Mouse (Mus musculus) lung, postnatal 36 days (tissue): ENCODE measurements around the gene Pemt.

ENCODE experiments used
- DNase-seq: peaks from one replicate; pipeline ENCODE4 v3.0.0; 2022; ENCODE audit warnings: mixed read lengths

Gene Pemt

DNA sequence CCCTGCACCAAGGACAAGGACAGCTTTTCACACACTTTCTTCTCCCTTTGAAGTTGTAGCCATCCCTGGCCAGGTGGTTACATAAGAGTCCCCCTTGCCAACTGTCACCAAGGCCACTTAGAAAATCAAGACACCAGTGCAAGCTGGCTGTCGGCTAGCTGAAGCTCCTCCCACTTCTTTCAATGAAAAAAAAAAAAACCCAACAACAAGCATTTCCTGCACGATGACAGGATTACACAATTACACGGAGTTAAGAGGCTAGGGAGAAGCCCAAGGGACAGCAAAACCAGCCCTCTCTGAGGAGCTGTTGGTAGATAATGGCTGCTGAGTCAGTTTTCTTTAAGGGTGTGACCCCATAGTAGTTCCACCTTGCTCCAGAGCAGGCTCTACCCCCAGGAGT is 104.9 kb downstream of the Pemt start:
- peak; percentile 63 for DNase-seq

DNA sequence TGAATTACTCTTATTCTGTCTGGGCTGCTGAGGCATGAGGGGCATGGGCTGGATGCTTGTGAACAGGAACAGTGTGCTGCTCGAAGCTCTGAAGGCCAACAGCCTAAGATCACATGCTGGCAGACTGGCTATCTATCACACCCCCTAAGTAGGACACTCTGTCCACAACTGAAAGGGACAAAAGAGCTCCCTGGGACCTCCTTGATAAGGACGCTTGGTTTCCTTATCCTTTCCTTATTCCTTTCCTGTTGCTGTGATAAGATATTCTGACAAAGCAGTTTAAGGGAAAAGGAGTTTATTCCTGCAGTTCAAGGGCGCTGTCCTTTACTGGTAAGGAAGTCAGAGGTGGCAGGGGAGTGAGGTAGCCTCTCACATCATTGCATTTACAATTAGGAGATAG is 105.6 kb downstream of the Pemt start:
- no peak for DNase-seq

DNA sequence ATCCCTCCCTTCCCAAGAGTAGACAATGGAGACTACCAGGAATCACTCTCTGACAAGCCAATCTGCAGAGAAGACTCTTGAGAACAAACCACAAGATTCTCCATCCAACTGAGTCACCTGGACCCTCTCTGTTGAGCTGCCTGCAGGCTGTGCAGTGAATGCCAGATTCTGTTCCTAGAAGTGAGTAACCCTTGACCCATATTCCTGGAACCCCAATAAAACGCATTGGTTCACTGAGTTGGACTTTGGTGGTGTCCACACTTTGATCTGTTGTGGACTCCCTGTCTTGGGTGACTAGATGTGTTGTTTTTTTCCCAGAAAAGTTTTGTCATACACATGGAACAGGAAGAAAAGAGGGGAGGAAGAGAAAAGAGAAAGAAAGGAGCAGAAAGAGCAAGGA is 106.5 kb downstream of the Pemt start:
- no peak for DNase-seq

DNA sequence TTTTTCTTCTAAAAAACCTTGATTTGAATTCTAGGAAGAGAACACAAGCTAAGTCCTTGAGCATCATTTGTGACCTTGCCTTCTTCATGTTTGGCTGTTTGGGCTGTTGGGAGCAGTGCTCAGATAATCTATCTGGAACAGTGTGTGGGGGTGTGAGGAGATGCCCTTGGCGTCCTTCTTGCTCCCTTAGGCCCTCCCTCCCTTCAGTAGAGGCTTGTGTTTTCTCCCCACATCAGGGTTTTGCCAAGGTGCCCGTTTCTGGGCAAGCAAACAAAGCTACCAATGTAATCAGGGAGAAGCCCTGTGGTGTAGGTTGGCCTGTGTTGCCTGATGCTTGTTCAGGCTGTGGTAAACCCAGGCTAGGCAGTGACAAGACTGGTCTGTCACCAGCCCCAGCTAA is 108.7 kb downstream of the Pemt start:
- no peak for DNase-seq

DNA sequence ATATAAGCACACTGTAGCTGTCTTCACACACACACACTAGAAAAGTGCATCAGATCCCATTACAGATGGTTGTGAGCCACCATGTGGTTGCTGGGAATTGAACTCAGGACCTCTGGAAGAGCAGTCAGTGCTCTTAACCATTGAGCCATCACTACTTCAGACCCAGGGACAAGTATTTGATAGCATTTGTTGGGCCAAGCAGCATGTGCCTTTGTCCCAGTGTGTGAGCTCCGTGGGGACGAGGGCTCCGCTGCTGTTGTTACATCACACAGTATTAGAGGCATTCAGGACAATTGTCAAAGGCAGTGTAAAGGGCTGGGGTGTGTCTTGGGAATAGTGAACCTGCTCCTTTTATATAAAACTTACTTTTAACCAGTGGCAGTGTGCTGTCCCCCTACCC is 109.3 kb downstream of the Pemt start:
- no peak for DNase-seq

DNA sequence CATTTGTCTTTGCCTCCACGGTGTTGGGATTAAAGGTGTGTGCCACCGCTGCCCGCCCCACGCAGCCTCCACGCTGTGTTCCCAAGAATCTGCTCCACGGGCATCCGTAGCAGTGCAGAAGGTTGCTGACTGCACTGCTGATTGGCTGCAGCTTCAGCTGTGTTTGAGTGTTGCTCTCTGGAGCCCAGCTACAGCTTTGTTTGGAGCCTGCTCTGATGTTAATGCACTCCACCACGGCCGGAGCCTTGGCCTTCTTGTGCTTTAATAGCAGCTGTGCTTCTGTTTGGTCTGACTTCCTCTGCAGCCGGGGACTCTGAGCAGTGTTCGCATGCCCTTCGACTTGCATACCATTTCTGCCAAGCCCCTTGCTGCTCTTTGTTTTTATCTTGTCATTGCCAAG is 112.3 kb downstream of the Pemt start:
- no peak for DNase-seq

DNA sequence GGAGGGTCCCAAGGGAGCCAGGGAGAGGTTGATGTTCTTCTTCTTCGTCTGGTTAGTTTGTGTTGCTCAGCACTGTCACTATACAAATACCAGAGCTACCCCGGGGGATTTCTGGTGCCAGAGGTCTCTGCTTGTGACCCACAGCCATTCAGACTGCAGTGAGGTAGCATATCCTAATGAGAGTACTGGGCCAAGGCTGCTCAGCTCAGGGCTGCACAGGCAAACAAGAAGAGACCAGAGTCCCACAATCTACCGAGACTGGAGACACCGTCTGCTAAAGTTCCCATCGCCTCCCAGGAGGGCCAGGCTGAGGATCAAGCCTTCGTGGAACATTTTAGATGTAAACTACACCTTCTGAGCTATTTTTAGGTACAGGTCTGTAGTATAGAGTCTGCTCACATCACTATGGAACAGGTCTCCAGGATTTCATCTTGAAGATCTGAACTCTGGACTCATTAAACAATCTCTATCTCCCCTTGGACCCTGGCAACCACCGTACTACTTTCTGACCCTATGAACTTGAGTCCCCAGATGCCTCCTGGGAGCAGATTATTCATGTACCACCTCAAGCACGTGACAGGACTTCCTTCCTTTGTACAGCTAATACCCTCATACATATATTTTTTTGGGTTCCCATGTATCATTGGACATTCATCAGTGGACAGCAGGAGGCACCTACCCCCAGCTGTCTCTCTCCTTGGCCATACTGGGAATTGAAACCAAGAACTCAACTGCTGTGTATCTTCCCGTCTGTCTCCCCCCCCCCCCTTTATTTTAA is 113.5 kb downstream of the Pemt start:
- DNase-seq = no peak

DNA sequence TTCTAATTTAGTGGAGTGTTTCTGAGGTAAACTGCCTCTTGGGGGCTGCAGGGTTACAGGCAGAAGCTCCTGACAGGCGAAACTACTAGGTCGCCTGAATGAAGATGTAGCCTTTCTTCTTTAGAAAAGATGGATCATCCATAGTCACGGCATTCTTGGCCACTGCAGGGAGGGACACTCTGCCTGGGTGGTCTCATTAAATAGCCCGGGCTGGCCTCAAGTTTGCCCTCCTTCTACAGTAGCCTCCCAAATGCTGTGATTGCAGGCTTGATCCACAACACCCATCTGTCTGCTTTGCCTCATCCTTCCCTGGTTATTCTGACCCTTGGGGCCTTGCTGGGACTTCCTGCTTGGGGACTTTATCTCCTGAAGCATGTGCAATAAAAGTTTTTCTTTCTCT is 116.3 kb downstream of the Pemt start:
- no peak for DNase-seq

DNA sequence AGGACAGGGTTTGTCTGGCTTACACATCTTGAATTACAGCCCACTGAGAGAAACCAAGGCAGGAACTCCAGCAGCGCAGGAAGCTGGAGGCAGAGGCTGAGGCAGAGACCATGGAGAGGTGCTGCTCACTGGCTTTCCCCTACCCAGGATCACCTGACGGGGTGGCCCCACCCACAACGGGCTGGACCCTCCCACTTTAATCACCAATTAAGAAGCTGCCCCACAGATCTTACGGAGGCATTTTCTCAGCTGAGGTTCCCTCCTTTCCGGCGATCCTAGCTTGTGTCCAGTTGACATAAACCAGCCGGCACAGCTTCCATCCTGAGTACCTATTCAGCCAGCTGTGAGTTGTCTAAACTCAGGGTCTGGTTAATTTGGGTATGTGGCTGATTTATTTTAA is 125.0 kb downstream of the Pemt start:
- DNase-seq = peak; percentile 61
